Mouse (Mus musculus): ENCODE measurements around the gene Ethe1. TPM values are rescaled to one million over a fixed set of nuclear protein-coding genes. Genes with fewer than 3 reads are reported as not detected.

The Ethe1 gene
- polyA plus RNA-seq (2015; fragmentation: Nextera tagmentation; extraction: Ambion mirVana) = 30.6 and 31.1 TPM in 2 replicates

DNA sequence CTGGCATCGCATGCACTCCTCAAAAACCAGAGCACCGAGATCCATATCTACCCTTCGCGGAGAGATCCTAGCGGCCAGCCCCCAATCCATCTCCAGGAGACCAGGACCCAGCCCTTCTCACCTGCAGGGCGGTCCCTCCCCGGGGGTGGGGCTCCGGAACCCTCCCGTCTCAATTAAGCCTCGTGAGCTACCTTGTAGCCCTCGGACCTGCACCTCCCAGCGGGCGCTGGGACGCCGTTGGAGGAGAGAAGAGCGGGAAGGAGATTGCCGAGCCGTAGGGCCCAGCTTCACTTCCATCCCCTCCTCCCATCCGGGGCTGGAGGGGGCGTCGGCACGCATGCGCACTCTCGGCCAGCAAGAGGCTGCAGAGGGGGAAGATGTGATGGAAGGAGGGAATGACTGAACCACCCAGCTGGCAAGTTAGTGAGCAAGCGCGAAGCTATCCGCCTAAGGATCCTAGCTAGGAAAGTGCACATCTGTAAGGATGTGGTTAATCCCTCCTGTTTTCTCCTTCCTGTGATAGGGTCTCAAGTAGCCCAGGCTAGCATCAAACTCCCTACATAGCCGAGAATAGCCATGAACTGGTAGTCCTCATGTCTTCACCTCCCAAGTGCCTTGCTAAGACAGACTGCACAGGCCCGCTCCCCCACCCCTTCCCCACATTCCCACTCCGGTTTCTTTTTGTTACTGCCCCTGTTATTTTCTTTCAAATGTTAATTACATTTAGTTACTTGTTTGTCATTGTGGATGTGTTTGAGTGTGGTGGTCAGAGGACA lies at the start of gene Ethe1, which contains the start of gene Zfp575:
Ethe1 (plus strand) TSS at position 214 of the 776 bp plus-strand sequence.
Zfp575 (minus strand) TSS at position 312 of the 776 bp plus-strand sequence.

DNA sequence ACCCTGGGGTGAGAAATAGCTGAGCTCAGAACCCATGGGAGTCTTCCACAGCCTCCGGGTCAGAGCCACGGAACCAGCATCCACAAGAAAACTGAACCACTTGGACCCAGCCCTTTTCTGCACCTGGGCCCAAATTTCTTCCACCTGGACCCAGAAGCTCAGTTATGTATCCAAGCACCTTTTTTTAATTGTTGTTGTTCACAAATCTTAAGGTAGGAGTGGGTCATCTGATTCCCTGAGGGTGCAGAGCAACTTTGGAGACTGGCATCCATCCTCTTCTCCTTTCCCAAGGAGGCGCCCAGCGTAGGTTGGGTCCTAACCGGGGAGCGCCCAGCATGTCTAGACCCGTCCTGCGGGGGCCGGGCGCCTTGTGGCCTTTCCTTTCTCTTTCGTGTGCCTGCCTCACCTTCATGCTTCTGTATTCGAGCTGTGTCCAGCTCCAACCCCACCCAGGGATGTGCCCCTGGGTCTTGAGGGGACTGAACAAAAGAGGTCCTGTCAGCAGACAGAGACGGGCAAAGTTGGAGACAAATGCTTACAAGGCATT lies 41.2 kb upstream of the Ethe1 start, which contains the start of the genes Pinlyp and Xrcc1:
Pinlyp (minus strand) TSS at position 51 of the 547 bp plus-strand sequence.
Xrcc1 (plus strand) TSS at position 222 of the 547 bp plus-strand sequence.

DNA sequence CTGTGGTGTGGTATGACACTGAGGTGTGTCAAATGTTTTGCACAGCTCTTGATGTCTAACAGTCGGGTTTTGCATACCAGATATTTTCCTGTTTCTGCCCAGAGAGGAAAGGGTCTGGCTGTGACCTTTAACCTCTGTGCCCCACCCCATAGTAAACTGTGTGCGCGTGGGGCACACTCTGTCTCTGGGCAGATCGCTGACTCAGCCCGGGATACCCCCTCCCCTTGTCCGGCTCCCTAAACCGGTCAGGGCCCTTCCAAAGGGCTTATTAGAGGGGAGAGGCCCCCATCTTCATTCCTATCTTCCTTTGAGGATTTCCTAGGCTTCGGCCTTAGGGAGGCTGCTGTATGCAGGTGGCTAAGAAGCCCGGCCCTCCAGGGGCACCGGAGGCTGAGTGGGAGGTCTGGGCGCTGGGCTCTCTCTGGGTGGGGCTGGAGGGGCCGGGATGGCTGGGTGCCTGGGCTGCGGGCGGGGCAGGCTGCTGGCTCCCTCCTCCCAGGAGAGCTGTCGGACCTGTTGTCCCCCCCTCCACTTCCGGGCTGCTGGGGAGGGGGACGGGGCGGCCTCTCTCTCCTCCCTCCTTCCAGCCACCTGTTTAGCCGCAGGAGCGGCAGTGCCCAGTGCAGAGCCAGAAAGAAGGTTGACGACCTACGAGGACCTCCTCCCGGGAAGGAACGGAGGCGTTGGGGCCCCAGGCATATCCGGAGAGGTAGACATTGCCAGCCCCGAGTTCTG lies 23.0 kb downstream of the Ethe1 start, which contains the start of gene Phldb3:
Phldb3 (plus strand) TSS at position 620 of the 735 bp plus-strand sequence.

DNA sequence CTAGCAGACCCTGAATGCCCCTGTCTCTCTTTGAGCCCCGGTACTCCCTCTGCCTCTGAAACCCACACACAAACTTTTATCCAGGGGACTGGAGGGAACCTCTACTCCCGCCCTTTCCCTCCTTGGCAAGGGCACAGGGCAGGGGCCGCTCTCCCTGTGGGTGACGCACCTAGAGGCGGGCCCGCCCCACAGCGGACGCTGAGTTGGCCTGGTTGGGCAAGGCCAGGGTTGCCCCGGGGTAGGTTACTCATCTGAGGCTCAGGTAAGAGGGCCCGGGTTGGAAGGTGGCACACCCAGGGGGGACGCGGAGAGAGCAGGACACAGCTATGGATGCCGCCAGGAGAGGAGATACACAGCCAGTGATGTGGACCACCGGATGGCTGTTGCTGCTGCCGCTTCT lies 48.9 kb downstream of the Ethe1 start, which contains the start of gene Lypd3:
Lypd3 (plus strand) TSS at position 287 of the 400 bp plus-strand sequence.

Other genes starting within 250 kb of the Ethe1 start
- 0.10 TPM in 1 of 2 replicates, not detected in the other for gene Lypd5, start 238.3 kb upstream of the Ethe1 start, polyA plus RNA-seq (2015; fragmentation: Nextera tagmentation; extraction: Ambion mirVana)
- gene Kcnn4, start 217.3 kb upstream of the Ethe1 start, polyA plus RNA-seq (2015; fragmentation: Nextera tagmentation; extraction: Ambion mirVana) = 2.2 and 3.2 TPM in 2 replicates
- 28.5 and 35.3 TPM in 2 replicates for gene Smg9, start 187.9 kb upstream of the Ethe1 start, polyA plus RNA-seq (2015; fragmentation: Nextera tagmentation; extraction: Ambion mirVana)
- gene Irgc1, start 135.2 kb upstream of the Ethe1 start, polyA plus RNA-seq (2015; fragmentation: Nextera tagmentation; extraction: Ambion mirVana) = not detected in 2 replicates
- gene Plaur, start 125.1 kb upstream of the Ethe1 start, polyA plus RNA-seq (2015; fragmentation: Nextera tagmentation; extraction: Ambion mirVana) = 1.4 and 2.5 TPM in 2 replicates
- gene Cadm4, start 105.5 kb upstream of the Ethe1 start, polyA plus RNA-seq (2015; fragmentation: Nextera tagmentation; extraction: Ambion mirVana) = 110 and 120 TPM in 2 replicates
- 201 and 233 TPM in 2 replicates for gene Zfp428, start 80.5 kb upstream of the Ethe1 start, polyA plus RNA-seq (2015; fragmentation: Nextera tagmentation; extraction: Ambion mirVana)
- 0.35 and 0.56 TPM in 2 replicates for gene AC161166.1, start 75.1 kb upstream of the Ethe1 start, polyA plus RNA-seq (2015; fragmentation: Nextera tagmentation; extraction: Ambion mirVana)
- 18.4 and 19.7 TPM in 2 replicates for gene Irgq, start 56.9 kb upstream of the Ethe1 start, polyA plus RNA-seq (2015; fragmentation: Nextera tagmentation; extraction: Ambion mirVana)
- gene Pinlyp, start 41.4 kb upstream of the Ethe1 start, polyA plus RNA-seq (2015; fragmentation: Nextera tagmentation; extraction: Ambion mirVana) = 0.18 TPM in 1 of 2 replicates, not detected in the other
- gene Xrcc1, start 41.3 kb upstream of the Ethe1 start, polyA plus RNA-seq (2015; fragmentation: Nextera tagmentation; extraction: Ambion mirVana) = 40.7 and 51.6 TPM in 2 replicates
- gene Zfp575, start 98 bp downstream of the Ethe1 start, polyA plus RNA-seq (2015; fragmentation: Nextera tagmentation; extraction: Ambion mirVana) = 23.0 and 23.3 TPM in 2 replicates
- gene Phldb3, start 23.2 kb downstream of the Ethe1 start, polyA plus RNA-seq (2015; fragmentation: Nextera tagmentation; extraction: Ambion mirVana) = not detected in 2 replicates
- 1.2 and 1.3 TPM in 2 replicates for gene Lypd3, start 49.0 kb downstream of the Ethe1 start, polyA plus RNA-seq (2015; fragmentation: Nextera tagmentation; extraction: Ambion mirVana)
- gene Tex101, start 89.1 kb downstream of the Ethe1 start, polyA plus RNA-seq (2015; fragmentation: Nextera tagmentation; extraction: Ambion mirVana) = not detected in 2 replicates
- gene BC049730, start 121.7 kb downstream of the Ethe1 start, polyA plus RNA-seq (2015; fragmentation: Nextera tagmentation; extraction: Ambion mirVana) = not detected in 2 replicates
- not detected in 2 replicates for gene Gm4763, start 139.4 kb downstream of the Ethe1 start, polyA plus RNA-seq (2015; fragmentation: Nextera tagmentation; extraction: Ambion mirVana)
- gene Cd177, start 172.8 kb downstream of the Ethe1 start, polyA plus RNA-seq (2015; fragmentation: Nextera tagmentation; extraction: Ambion mirVana) = 0.17 and 0.43 TPM in 2 replicates
- gene Ceacam10, start 189.7 kb downstream of the Ethe1 start, polyA plus RNA-seq (2015; fragmentation: Nextera tagmentation; extraction: Ambion mirVana) = 0.51 and 1.2 TPM in 2 replicates

Data from neural tube, postnatal 0 days (tissue).